Mouse (Mus musculus) forebrain, embryonic 14.5 days (tissue): ENCODE measurements at regions not wholly inside any gene's neighbourhood (a gene's known extent, or its start where the extent isn't known, plus 50 kb on each side); places are given as distances from the start of the nearest gene placed in this dataset.
A peak's percentile ranks its signal among the peaks of the same experiment; 100 is the strongest.

Experiments used
- ATAC-seq: fragments of 200-750 bp; cut with Nextera tagmentation; 2 replicates; pipeline ENCODE4 v1.8.0; 2017; ENCODE audit warnings: mild to moderate bottlenecking, moderate library complexity
- DNase-seq: peaks from one replicate; pipeline ENCODE4 v3.0.0-alpha.2; 2015; ENCODE audit warnings: low spot score
- H3K27ac ChIP-seq: fragments of 300-500 bp; sonication (generic); 2 replicates; pipeline ENCODE4 v1.5.1; 2014; ENCODE audit warnings: low read depth, mild to moderate bottlenecking, control low read depth, low read length, moderate library complexity
- H3K27me3 ChIP-seq: fragments of 300-500 bp; sonication (generic); replicated peaks from 2 replicates; pipeline ENCODE4 v1.6.1; 2014; ENCODE audit warnings: low read length, control low read depth, mixed read lengths; ENCODE audit not compliant: control insufficient read depth, insufficient read depth
- H3K36me3 ChIP-seq: fragments of 300-500 bp; sonication (generic); 2 replicates; pipeline ENCODE4 v1.6.1; 2014; ENCODE audit warnings: low read length, control low read depth; ENCODE audit not compliant: control insufficient read depth, insufficient read depth
- H3K4me1 ChIP-seq: fragments of 300-500 bp; sonication (generic); 2 replicates; pipeline ENCODE4 v1.6.1; 2014; ENCODE audit warnings: antibody characterized with exemption, low read length, control low read depth; ENCODE audit not compliant: control insufficient read depth, insufficient read depth
- H3K4me2 ChIP-seq: fragments of 300-500 bp; sonication (generic); 2 replicates; pipeline ENCODE4 v1.6.1; 2014; ENCODE audit warnings: mild to moderate bottlenecking, control low read depth, low read length
- H3K4me3 ChIP-seq: fragments of 300-500 bp; sonication (generic); 2 replicates; pipeline ENCODE4 v1.5.1; 2014; ENCODE audit warnings: low read depth, low read length, control low read depth
- H3K9ac ChIP-seq: fragments of 300-500 bp; sonication (generic); 2 replicates; pipeline ENCODE4 v1.6.1; 2014; ENCODE audit warnings: mild to moderate bottlenecking, low read length, control low read depth, moderate library complexity
- H3K9me3 ChIP-seq: fragments of 300-500 bp; sonication (generic); replicated peaks from 2 replicates; pipeline ENCODE4 v1.6.1; 2016; ENCODE audit warnings: low read length, control low read depth, mixed read lengths; ENCODE audit not compliant: control insufficient read depth
- WGBS: fragments of 180-500 bp; shearing (Covaris S2); extraction: QIAGEN DNeasy Blood & Tissue Kit; methylation state at CpG from one replicate; pipeline ENCODE4 v1.1.7; 2014; 5-methylcytosine and 5-hydroxymethylcytosine counted together

DNA sequence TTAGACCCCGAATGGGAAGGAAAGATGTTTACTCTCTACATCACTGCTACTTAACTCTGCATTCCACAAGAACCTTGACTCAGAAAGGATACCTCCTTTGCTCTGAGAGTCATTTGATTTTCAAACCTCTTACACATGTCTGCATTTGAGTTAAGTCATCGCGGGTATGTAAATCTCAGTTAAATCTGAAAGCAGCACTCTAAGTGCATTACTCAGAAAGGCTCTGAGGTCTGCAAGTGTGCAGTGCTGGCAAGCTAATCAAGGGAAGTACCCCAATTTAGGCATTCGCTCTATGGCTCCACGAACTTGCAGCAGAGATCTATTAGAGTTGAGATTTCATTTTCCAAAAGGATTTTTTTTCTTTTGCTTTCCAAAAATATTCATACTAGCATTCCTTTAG lies 538.2 kb downstream of the Nfib start:
- no peak for ATAC-seq
- H3K27ac ChIP-seq, result no peak overlapping the region
- WGBS, result 56% methylated on average over 5 of the region's 5 CpGs

DNA sequence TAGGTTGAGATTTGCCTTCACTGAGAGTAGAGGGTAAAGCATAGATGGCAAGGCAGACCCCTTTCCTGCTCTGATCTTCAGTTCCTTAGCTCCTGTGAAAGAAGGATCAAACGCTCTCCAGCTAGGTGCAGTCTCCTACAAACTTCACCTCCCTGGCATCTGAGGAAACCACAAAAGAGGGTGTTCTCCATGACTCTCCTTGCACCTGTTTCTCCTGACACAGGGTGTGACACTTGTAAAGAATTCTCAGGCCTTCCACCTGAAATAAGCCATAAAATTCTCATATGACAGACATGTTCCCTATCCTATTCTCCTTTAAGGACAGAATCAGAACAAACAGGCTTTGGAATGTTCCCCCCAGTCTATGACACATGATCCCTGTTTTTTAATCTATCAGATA lies 538.7 kb downstream of the Nfib start:
- Histone ChIP-seq H3K36me3 (no peaks in the 10 kb centered on the region), H3K9me3 (no peaks in the 10 kb centered on the region), H3K4me2 (no peak overlapping the region), H3K27me3 (no peaks in the 10 kb centered on the region), H3K27ac (no peak overlapping the region), H3K4me3 (no peak overlapping the region), H3K9ac (no peak overlapping the region), H3K4me1 (no peaks in the 10 kb centered on the region)
- ATAC-seq (no peak), DNase-seq (no peak)
- 92% methylated on average over 1 of the region's 1 CpGs for WGBS

More for the DNA sequence above, 538.2 kb downstream of the Nfib start:
- Histone ChIP-seq H3K4me1 (no peaks in the 10 kb centered on the region), H3K27me3 (no peaks in the 10 kb centered on the region), H3K4me3 (no peak overlapping the region), H3K4me2 (no peak overlapping the region), H3K9ac (no peak overlapping the region), H3K9me3 (no peaks in the 10 kb centered on the region), H3K36me3 (no peaks in the 10 kb centered on the region)
- no peak for DNase-seq

DNA sequence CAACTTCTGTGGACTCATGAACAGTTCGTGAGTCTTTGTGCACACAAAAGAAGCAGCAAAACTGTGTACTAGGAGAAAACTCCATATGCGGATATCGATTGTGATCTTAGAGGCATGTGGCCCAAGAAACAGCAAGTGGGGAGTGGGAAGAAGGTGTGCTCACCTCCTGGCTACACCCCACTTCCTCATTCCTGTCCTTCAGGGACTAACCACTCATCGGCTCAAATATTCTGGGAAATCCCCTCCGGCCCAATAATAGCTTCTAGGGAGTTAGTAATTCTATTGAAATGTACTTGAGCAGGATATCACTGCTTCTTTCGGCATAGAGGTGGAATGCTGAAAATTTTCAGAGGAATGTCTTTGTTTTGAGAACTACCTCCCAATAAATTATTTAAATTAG lies 539.5 kb downstream of the Nfib start:
- H3K9me3 ChIP-seq, result no peaks in the 10 kb centered on the region
- 93% methylated on average over 6 of the region's 6 CpGs for WGBS
- no peak overlapping the region for H3K4me2 ChIP-seq
- H3K27me3 ChIP-seq, result no peaks in the 10 kb centered on the region
- DNase-seq (no peak), ATAC-seq (no peak)
- H3K27ac ChIP-seq, result no peak overlapping the region
- H3K4me3 ChIP-seq, result no peak overlapping the region
- H3K9ac ChIP-seq, result no peak overlapping the region
- H3K4me1 ChIP-seq, result no peaks in the 10 kb centered on the region
- no peaks in the 10 kb centered on the region for H3K36me3 ChIP-seq

DNA sequence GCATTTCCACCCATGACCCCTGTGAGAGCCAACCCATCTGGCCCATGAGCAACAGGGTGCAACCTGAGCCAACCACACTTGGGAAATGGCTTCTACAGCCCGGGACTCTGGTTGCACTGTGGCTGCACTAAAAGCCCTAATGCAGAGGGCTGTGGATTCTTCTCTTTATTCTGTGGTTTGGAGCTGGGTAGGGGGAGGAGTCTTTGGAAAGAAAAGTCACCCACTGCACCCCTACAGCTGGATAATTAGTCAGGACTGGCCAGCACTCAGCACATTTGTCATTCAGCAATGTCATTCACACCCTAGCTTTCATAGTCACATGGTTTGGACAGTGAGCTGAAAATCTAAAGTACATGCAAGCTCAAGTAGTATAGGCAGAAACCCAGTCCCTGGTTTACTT lies 541.5 kb downstream of the Nfib start:
- H3K9me3 ChIP-seq, result no peaks in the 10 kb centered on the region
- H3K4me1 ChIP-seq, result no peaks in the 10 kb centered on the region
- no peak for ATAC-seq
- 60% methylated on average over 1 of the region's 1 CpGs for WGBS
- H3K36me3 ChIP-seq, result no peaks in the 10 kb centered on the region
- no peaks in the 10 kb centered on the region for H3K27me3 ChIP-seq
- H3K27ac ChIP-seq, result no peak overlapping the region
- no peak overlapping the region for H3K4me2 ChIP-seq
- no peak overlapping the region for H3K9ac ChIP-seq
- no peak overlapping the region for H3K4me3 ChIP-seq
- no peak for DNase-seq

DNA sequence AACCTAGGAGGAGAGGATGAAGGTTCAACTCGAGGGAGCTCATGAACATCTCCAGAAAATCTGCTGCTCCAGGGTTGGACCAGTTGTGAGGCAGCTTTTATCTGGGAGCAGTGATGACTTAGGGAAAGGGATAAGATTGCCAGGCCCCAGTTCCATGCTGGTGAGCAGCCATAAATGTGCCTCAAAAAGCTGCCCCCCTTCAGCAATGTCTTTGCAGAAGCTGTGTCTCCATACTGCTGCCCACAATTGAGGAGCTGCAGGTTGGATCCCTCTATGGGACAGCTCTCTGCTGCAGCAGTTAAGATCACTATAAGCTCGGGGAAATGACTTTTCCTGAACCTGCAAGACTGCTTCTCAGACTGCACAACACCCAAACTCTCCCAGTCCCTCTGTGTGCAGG lies 543.7 kb downstream of the Nfib start:
- H3K4me2 ChIP-seq, result no peak overlapping the region
- H3K9ac ChIP-seq, result no peak overlapping the region
- no peaks in the 10 kb centered on the region for H3K27me3 ChIP-seq
- DNase-seq (no peak), ATAC-seq (no peak)
- no peaks in the 10 kb centered on the region for H3K36me3 ChIP-seq
- no peak overlapping the region for H3K4me3 ChIP-seq
- WGBS, result 65% methylated on average over 2 of the region's 2 CpGs
- H3K4me1 ChIP-seq, result no peaks in the 10 kb centered on the region
- H3K27ac ChIP-seq, result no peak overlapping the region
- no peaks in the 10 kb centered on the region for H3K9me3 ChIP-seq

DNA sequence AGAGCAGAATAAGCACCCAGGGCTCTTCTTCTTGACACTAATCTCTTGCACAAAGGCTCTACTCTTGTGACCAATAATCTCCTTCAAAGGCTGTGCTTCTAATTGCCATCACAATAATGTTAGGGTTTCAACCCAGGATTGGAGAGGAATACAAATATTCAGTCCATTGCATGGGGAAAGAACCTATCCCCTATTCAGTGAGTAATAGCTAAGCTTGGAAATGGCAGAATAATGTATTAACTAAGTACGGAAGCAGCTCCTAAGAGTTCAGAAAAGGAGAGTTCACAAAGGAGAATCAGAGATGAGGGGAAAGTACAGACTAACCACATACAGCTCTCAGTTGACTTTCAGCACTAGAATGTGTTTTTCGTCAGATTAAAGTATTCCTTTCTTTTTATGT lies 544.3 kb downstream of the Nfib start:
- H3K27me3 ChIP-seq, result no peaks in the 10 kb centered on the region
- WGBS, result 72% methylated on average over 2 of the region's 2 CpGs
- no peak overlapping the region for H3K4me2 ChIP-seq
- no peak for DNase-seq
- no peaks in the 10 kb centered on the region for H3K9me3 ChIP-seq
- no peak overlapping the region for H3K27ac ChIP-seq
- no peak overlapping the region for H3K4me3 ChIP-seq
- H3K36me3 ChIP-seq, result no peaks in the 10 kb centered on the region
- H3K4me1 ChIP-seq, result no peaks in the 10 kb centered on the region
- ATAC-seq, result no peak
- no peak overlapping the region for H3K9ac ChIP-seq

DNA sequence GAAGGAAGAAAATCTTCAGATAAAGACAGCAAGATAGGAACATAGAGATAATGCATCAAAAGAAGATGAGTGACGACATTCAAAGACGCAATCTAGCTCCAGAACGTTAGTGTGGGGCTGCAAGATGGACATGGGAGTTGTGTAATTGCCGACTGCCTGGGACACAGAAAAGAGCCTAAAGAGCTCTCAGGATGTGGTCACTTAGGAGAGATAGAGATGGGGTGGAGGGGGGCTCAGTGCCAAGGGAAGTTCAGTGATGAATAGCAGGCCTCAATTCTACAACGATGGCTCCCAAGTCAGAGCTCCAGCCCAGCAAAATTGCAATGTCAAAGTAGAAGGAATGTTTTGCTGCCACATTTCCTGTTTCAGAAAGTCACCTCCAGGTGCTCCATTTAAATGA lies 545.3 kb downstream of the Nfib start:
- Histone ChIP-seq H3K27me3 (no peaks in the 10 kb centered on the region), H3K4me2 (no peak overlapping the region), H3K9ac (no peak overlapping the region), H3K27ac (no peak overlapping the region), H3K9me3 (no peaks in the 10 kb centered on the region), H3K36me3 (no peaks in the 10 kb centered on the region), H3K4me1 (no peaks in the 10 kb centered on the region), H3K4me3 (no peak overlapping the region)
- DNase-seq (no peak), ATAC-seq (no peak)
- WGBS, result 85% methylated on average over 5 of the region's 5 CpGs

DNA sequence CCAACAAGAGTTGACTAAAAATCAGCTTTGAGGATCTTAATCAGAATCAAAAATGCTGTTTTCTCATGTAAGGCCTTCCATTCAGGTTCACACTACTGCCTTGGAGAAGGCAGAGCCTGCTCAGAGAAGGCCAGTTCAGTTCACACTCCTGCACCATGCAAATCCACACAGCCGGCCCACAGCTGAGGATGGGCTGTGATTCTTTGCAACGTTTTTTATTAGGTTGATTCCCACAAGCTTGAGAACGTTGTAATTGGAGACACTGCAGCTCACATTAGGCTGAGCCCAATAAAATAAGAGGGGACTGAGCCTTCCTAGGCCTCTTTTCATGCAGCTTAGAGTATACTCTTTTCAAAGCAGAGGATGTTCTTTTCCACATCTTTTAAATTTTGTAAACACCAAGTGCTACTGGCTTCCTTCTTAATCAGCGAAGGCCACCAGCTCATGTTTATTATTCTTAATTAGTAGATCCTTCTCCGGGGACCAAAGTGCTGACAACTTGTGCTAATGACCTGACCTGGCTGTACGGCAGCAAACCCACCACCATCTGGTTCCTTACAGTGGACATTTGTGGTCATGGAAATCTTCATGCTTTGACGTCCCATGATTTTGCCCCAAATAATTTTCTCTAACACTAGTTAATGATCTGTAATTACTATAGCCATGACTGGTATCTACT lies 549.8 kb downstream of the Nfib start:
- 44% methylated on average over 7 of the region's 7 CpGs for WGBS
- Histone ChIP-seq H3K27ac (no peak overlapping the region), H3K4me3 (no peak overlapping the region)

DNA sequence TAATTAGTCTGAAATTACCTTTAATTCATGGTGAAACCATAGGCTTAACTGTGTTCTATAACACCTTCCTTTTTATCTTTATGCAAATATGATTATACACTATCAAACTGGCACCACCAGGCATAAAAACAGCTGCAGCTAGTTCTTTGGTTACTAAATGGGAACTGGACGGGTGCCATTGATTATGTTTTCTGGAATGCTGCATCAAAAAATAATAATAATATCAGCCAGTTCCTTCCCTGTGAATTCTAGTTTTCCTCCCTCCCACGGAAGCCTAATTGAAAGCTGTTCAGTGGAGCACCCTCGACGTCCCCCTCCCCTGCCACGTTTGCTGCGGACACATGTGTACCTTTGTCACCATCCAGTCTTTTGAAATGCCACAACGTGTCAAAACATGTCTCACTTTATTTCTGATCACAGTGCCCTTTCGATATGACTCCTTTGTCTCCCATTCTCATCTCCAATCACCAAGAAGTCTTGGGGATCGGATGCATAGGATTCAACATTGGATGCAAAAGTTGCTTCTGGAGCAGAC lies 551.5 kb downstream of the Nfib start:
- Histone ChIP-seq H3K9ac (no peak overlapping the region), H3K9me3 (no peaks in the 10 kb centered on the region), H3K36me3 (no peaks in the 10 kb centered on the region), H3K4me2 (no peak overlapping the region), H3K4me3 (no peak overlapping the region), H3K4me1 (no peaks in the 10 kb centered on the region), H3K27ac (no peak overlapping the region), H3K27me3 (no peaks in the 10 kb centered on the region)
- ATAC-seq, result no peak
- DNase-seq, result peak; percentile 30
- WGBS, result 79% methylated on average over 9 of the region's 9 CpGs

More for the DNA sequence above, 549.8 kb downstream of the Nfib start:
- Histone ChIP-seq H3K27me3 (no peaks in the 10 kb centered on the region), H3K36me3 (no peaks in the 10 kb centered on the region), H3K9me3 (no peaks in the 10 kb centered on the region), H3K4me2 (no peak overlapping the region), H3K4me1 (no peaks in the 10 kb centered on the region), H3K9ac (no peak overlapping the region)
- DNase-seq (no peak), ATAC-seq (no peak)
